Mouse (Mus musculus) ES-E14 (cell line): ENCODE data around the gene Shld2.

ENCODE experiments used
- HCFC1 ChIP-seq: IDR thresholded peaks from 2 replicates; pipeline ENCODE4 v1.6.1; 2012; ENCODE audit warnings: low read length, inconsistent platforms, borderline replicate concordance; ENCODE audit not compliant: insufficient read depth
- MAFK ChIP-seq: IDR thresholded peaks from 2 replicates; pipeline ENCODE4 v1.6.1; 2014; ENCODE audit warnings: mild to moderate bottlenecking, low read depth, low read length, inconsistent platforms; ENCODE audit not compliant: insufficient read depth
- ZC3H11A ChIP-seq: IDR thresholded peaks from 2 replicates; pipeline ENCODE4 v1.6.1; 2012; ENCODE audit warnings: low read depth, mild to moderate bottlenecking, inconsistent platforms, low read length, borderline replicate concordance

DNA sequence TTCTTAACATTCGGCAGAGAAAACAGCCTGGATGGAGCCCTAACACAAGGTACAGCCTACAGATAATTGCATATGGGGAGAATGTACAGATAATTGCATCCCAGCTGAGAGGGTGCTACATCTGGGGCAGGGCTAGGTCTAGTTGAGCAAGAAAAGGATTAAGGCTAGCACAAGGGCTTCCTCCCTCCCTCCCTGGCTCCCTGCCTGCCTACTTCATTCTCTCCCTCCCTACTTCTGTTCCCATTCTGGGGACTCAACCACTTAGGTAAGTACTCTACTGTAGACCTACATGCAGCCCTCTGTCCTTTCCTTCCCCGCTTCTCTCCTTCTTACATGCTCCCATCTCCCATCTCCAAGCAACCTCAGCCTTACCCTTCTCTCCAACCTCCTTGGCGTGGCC lies 43.0 kb upstream of the Shld2 start:
- TF ChIP-seq HCFC1 (no peak), MAFK (no peak), ZC3H11A (no peak)
